Mouse (Mus musculus) midbrain, postnatal 0 days (tissue): ENCODE data around the gene Rin2. TPM values are rescaled to one million over a fixed set of nuclear protein-coding genes. Genes with fewer than 3 reads are reported as not detected.
"Not testable (repeated sequence)": the region's sequence is repeated elsewhere in the genome, so short reads cannot be mapped to it uniquely, and the experiment has no call there.

Experiments
- ATAC-seq: fragments of 200-750 bp; cut with Nextera tagmentation; 2 replicates; pipeline ENCODE4 v1.8.0; 2017; ENCODE audit warnings: moderate number of reproducible peaks, mild to moderate bottlenecking, moderate TSS enrichment, moderate library complexity; ENCODE audit not compliant: low FRiP score
- DNase-seq: peaks from one replicate; pipeline ENCODE4 v3.0.0-alpha.2; 2015; ENCODE audit warnings: low spot score
- H3K27ac ChIP-seq: fragments of 300-500 bp; sonication (generic); 2 replicates; pipeline ENCODE4 v1.5.1; 2014; ENCODE audit warnings: low read depth, mild to moderate bottlenecking, low read length, mixed read lengths
- H3K27me3 ChIP-seq: fragments of 300-500 bp; sonication (generic); 2 replicates; pipeline ENCODE4 v1.6.1; 2014; ENCODE audit warnings: low read length, control low read depth, mixed read lengths; ENCODE audit not compliant: insufficient read depth
- H3K36me3 ChIP-seq: fragments of 300-500 bp; sonication (generic); 2 replicates; pipeline ENCODE4 v1.6.1; 2014; ENCODE audit warnings: low read length, control low read depth, mixed read lengths; ENCODE audit not compliant: insufficient read depth
- H3K4me1 ChIP-seq: fragments of 300-500 bp; sonication (generic); 2 replicates; pipeline ENCODE4 v1.6.1; 2014; ENCODE audit warnings: mild to moderate bottlenecking, control low read depth, antibody characterized with exemption, low read length, mixed read lengths; ENCODE audit not compliant: insufficient read depth
- H3K4me2 ChIP-seq: fragments of 300-500 bp; sonication (generic); 2 replicates; pipeline ENCODE4 v1.6.1; 2014; ENCODE audit warnings: low read depth, mild to moderate bottlenecking, low read length, mixed read lengths; ENCODE audit not compliant: poor library complexity, severe bottlenecking
- H3K4me3 ChIP-seq: fragments of 300-500 bp; sonication (generic); 2 replicates; pipeline ENCODE4 v1.5.1; 2014; ENCODE audit warnings: low read depth, mild to moderate bottlenecking, low read length, moderate library complexity
- H3K9ac ChIP-seq: fragments of 300-500 bp; sonication (generic); replicated peaks from 2 replicates; pipeline ENCODE4 v1.6.1; 2014; ENCODE audit warnings: mild to moderate bottlenecking, low read length, moderate library complexity, mixed read lengths; ENCODE audit not compliant: poor library complexity, severe bottlenecking
- H3K9me3 ChIP-seq: fragments of 300-500 bp; sonication (generic); 2 replicates; pipeline ENCODE4 v1.6.1; 2016; ENCODE audit warnings: low read length, control low read depth
- CTCF ChIP-seq: IDR thresholded peaks from 2 replicates; pipeline ENCODE4 v1.5.1; 2016; ENCODE audit warnings: antibody characterized with exemption, mild to moderate bottlenecking
- WGBS: fragments of 180-500 bp; shearing (Covaris S2); extraction: QIAGEN DNeasy Blood & Tissue Kit; methylation state at CpG from one replicate; pipeline ENCODE4 v1.1.7; 2014; 5-methylcytosine and 5-hydroxymethylcytosine counted together
- polyA plus RNA-seq: library from polyadenylated mRNA; unstranded; fragments of >200 nt; fragmentation: Nextera tagmentation; extraction: Ambion mirVana; gene quantifications from 2 replicates; pipeline ENCODE4 v1.2.1, GENCODE M21; 2015
- total RNA-seq: library from RNA; depleted of rRNA; stranded (reverse); fragments of >200 nt; gene quantifications from 2 replicates; pipeline ENCODE4 v1.2.3, GENCODE M21; 2014

Rin2 gene
- total and polyA plus RNA-seq, 2 experiments from 2014 or later, result 10.5 to 18.0 TPM

- no peak for ATAC-seq
- peak; percentile 40 for DNase-seq
- no peaks in the 10 kb centered on the region for H3K9me3 ChIP-seq
- H3K27ac ChIP-seq, result peak overlapping the region; percentile 26; the same call in 1 of the 2 replicates
- H3K4me1 ChIP-seq, result no peaks in the 10 kb centered on the region
- H3K9ac ChIP-seq, result no peak overlapping the region
- 74% methylated on average over 14 of the region's 14 CpGs for WGBS
- no peak overlapping the region for H3K4me3 ChIP-seq
- TF ChIP-seq CTCF, result peak; percentile 65
- no peak overlapping the region for H3K4me2 ChIP-seq
- no peaks in the 10 kb centered on the region for H3K27me3 ChIP-seq
- peaks cover 11% of the 10 kb centered on the region for H3K36me3 ChIP-seq
Observed at GRCm38 (mm10) chr2:145887937-145888765, 213.1 kb downstream of the Rin2 start.

- Histone ChIP-seq H3K4me3 (no peak overlapping the region), H3K4me1 (no peaks in the 10 kb centered on the region), H3K27ac (no peak overlapping the region), H3K4me2 (no peak overlapping the region), H3K9me3 (no peaks in the 10 kb centered on the region), H3K36me3 (peaks cover 6% of the 10 kb centered on the region), H3K9ac (no peak overlapping the region), H3K27me3 (no peaks in the 10 kb centered on the region)
- ATAC-seq, result no peak
- no peak for TF ChIP-seq CTCF
- DNase-seq, result no peak
- 76% methylated on average over 6 of the region's 6 CpGs for WGBS
Observed at GRCm38 (mm10) chr2:145888766-145889480, 213.9 kb downstream of the Rin2 start.

GRCm38 (mm10) chr2:145890571-145890970, 215.6 kb downstream of the Rin2 start:
- ATAC-seq (no peak), DNase-seq (no peak)
- 84% methylated on average over 2 of the region's 2 CpGs for WGBS
- Histone ChIP-seq H3K4me3 (no peak overlapping the region), H3K9ac (no peak overlapping the region), H3K4me2 (no peak overlapping the region), H3K27me3 (no peaks in the 10 kb centered on the region), H3K27ac (no peak overlapping the region), H3K36me3 (peaks cover 6% of the 10 kb centered on the region), H3K4me1 (no peaks in the 10 kb centered on the region), H3K9me3 (no peaks in the 10 kb centered on the region)
- TF ChIP-seq CTCF, result no peak

- no peaks in the 10 kb centered on the region for H3K4me1 ChIP-seq
- ATAC-seq, result no peak
- 100% methylated on average over 6 of the region's 6 CpGs for WGBS
Observed at GRCm38 (mm10) chr2:145893756-145894155, 218.7 kb downstream of the Rin2 start.

GRCm38 (mm10) chr2:145898106-145898505, 223.1 kb downstream of the Rin2 start:
- Histone ChIP-seq H3K36me3 (no peaks in the 10 kb centered on the region), H3K4me3 (no peak overlapping the region), H3K4me1 (no peaks in the 10 kb centered on the region), H3K9ac (no peak overlapping the region), H3K4me2 (no peak overlapping the region), H3K27ac (no peak overlapping the region), H3K27me3 (no peaks in the 10 kb centered on the region), H3K9me3 (no peaks in the 10 kb centered on the region)
- ATAC-seq (no peak), DNase-seq (no peak)
- no peak for TF ChIP-seq CTCF
- WGBS, result 80% methylated on average over 9 of the region's 9 CpGs

More at GRCm38 (mm10) chr2:145893756-145894155, 218.7 kb downstream of the Rin2 start:
- no peak overlapping the region for H3K27ac ChIP-seq
- DNase-seq, result no peak
- no peak overlapping the region for H3K4me2 ChIP-seq
- H3K9me3 ChIP-seq, result no peaks in the 10 kb centered on the region
- no peak overlapping the region for H3K4me3 ChIP-seq
- no peaks in the 10 kb centered on the region for H3K27me3 ChIP-seq
- no peak for TF ChIP-seq CTCF
- H3K36me3 ChIP-seq, result no peaks in the 10 kb centered on the region
- H3K9ac ChIP-seq, result no peak overlapping the region

- WGBS, result 85% methylated on average over 7 of the region's 8 CpGs
- H3K27me3 ChIP-seq, H3K9ac ChIP-seq, H3K4me2 ChIP-seq, DNase-seq, H3K4me1 ChIP-seq, ATAC-seq, H3K27ac ChIP-seq, H3K9me3 ChIP-seq, H3K4me3 ChIP-seq, H3K36me3 ChIP-seq: not testable (repeated sequence)
Observed at GRCm38 (mm10) chr2:145900318-145900717, 225.3 kb downstream of the Rin2 start.
